Mouse (Mus musculus) neural tube, embryonic 10.5 days (tissue): ENCODE measurements around the gene Dpp6.

ENCODE experiments used
- DNase-seq: peaks from one replicate; pipeline ENCODE4 v3.0.0-alpha.2; 2017; ENCODE audit warnings: low spot score; ENCODE audit errors: extremely low spot score

Gene Dpp6

GRCm38 (mm10) chr5:27275871-27276270, 458.9 kb downstream of the Dpp6 start:
- no peak for DNase-seq

- DNase-seq, result no peak
Measured at GRCm38 (mm10) chr5:27278120-27278645, 461.2 kb downstream of the Dpp6 start.

GRCm38 (mm10) chr5:27286876-27287275, 469.9 kb downstream of the Dpp6 start:
- no peak for DNase-seq

GRCm38 (mm10) chr5:27291378-27291777, 474.4 kb downstream of the Dpp6 start:
- DNase-seq, result no peak

GRCm38 (mm10) chr5:27292236-27292635, 475.2 kb downstream of the Dpp6 start:
- DNase-seq, result no peak

- no peak for DNase-seq
Measured at GRCm38 (mm10) chr5:27304115-27304514, 487.1 kb downstream of the Dpp6 start.

- DNase-seq, result no peak
Measured at GRCm38 (mm10) chr5:27306497-27307152, 489.6 kb downstream of the Dpp6 start.

GRCm38 (mm10) chr5:27310217-27310616, 493.2 kb downstream of the Dpp6 start:
- DNase-seq, result no peak

GRCm38 (mm10) chr5:27316674-27317073, 499.7 kb downstream of the Dpp6 start:
- no peak for DNase-seq

- DNase-seq, result no peak
Measured at GRCm38 (mm10) chr5:27317264-27317663, 500.3 kb downstream of the Dpp6 start.

- DNase-seq, result no peak
Measured at GRCm38 (mm10) chr5:27317832-27318231, 500.8 kb downstream of the Dpp6 start.

GRCm38 (mm10) chr5:27319731-27320130, 502.7 kb downstream of the Dpp6 start:
- DNase-seq, result no peak

GRCm38 (mm10) chr5:27322895-27323792, 506.1 kb downstream of the Dpp6 start:
- no peak for DNase-seq

GRCm38 (mm10) chr5:27324346-27324928, 507.4 kb downstream of the Dpp6 start:
- no peak for DNase-seq

GRCm38 (mm10) chr5:27336698-27337097, 519.7 kb downstream of the Dpp6 start:
- DNase-seq, result no peak

- no peak for DNase-seq
Measured at GRCm38 (mm10) chr5:27339196-27340030, 522.4 kb downstream of the Dpp6 start.

GRCm38 (mm10) chr5:27342276-27342675, 525.3 kb downstream of the Dpp6 start:
- no peak for DNase-seq

- no peak for DNase-seq
Measured at GRCm38 (mm10) chr5:27343626-27344025, 526.6 kb downstream of the Dpp6 start.

GRCm38 (mm10) chr5:27348181-27349095, 531.4 kb downstream of the Dpp6 start:
- DNase-seq, result no peak

GRCm38 (mm10) chr5:27357630-27358029, 540.6 kb downstream of the Dpp6 start:
- DNase-seq, result no peak
